Mouse (Mus musculus) midbrain, embryonic 16.5 days (tissue): ENCODE measurements around the gene Cdk14. TPM values are rescaled to one million over a fixed set of nuclear protein-coding genes. Genes with fewer than 3 reads are reported as not detected.

Experiments used
- ATAC-seq: fragments of 200-750 bp; cut with Nextera tagmentation; 2 replicates; pipeline ENCODE4 v1.8.0; 2017; ENCODE audit warnings: moderate TSS enrichment
- H3K27ac ChIP-seq: fragments of 300-500 bp; sonication (generic); 2 replicates; pipeline ENCODE4 v1.5.1; 2014; ENCODE audit warnings: mild to moderate bottlenecking, low read length, mixed read lengths
- H3K27me3 ChIP-seq: fragments of 300-500 bp; sonication (generic); 2 replicates; pipeline ENCODE4 v1.6.1; 2014; ENCODE audit warnings: low read depth, low read length, mixed read lengths; ENCODE audit not compliant: control insufficient read depth, insufficient read depth
- H3K36me3 ChIP-seq: fragments of 300-500 bp; sonication (generic); 2 replicates; pipeline ENCODE4 v1.6.1; 2014; ENCODE audit warnings: mild to moderate bottlenecking, low read length, moderate library complexity, mixed read lengths; ENCODE audit not compliant: control insufficient read depth, insufficient read depth
- H3K4me1 ChIP-seq: fragments of 300-500 bp; sonication (generic); 2 replicates; pipeline ENCODE4 v1.6.1; 2014; ENCODE audit warnings: mild to moderate bottlenecking, low read length, mixed read lengths; ENCODE audit not compliant: control insufficient read depth, insufficient read depth
- H3K4me2 ChIP-seq: fragments of 300-500 bp; sonication (generic); 2 replicates; pipeline ENCODE4 v1.6.1; 2014; ENCODE audit warnings: mild to moderate bottlenecking, low read length, mixed read lengths
- H3K4me3 ChIP-seq: fragments of 300-500 bp; sonication (generic); 2 replicates; pipeline ENCODE4 v1.5.1; 2014; ENCODE audit warnings: low read depth, mild to moderate bottlenecking, low read length, moderate library complexity, mixed read lengths
- H3K9ac ChIP-seq: fragments of 300-500 bp; sonication (generic); 2 replicates; pipeline ENCODE4 v1.6.1; 2014; ENCODE audit warnings: low read depth, low read length, mixed read lengths
- H3K9me3 ChIP-seq: fragments of 300-500 bp; sonication (generic); replicated peaks from 2 replicates; pipeline ENCODE4 v1.6.1; 2014; ENCODE audit warnings: mild to moderate bottlenecking, low read length, mixed read lengths; ENCODE audit not compliant: control insufficient read depth, poor library complexity, severe bottlenecking
- WGBS: fragments of 180-500 bp; shearing (Covaris S2); extraction: QIAGEN DNeasy Blood & Tissue Kit; methylation state at CpG from one replicate; pipeline ENCODE4 v1.1.7; 2014; 5-methylcytosine and 5-hydroxymethylcytosine counted together
- polyA plus RNA-seq: library from polyadenylated mRNA; unstranded; fragments of >200 nt; fragmentation: Nextera tagmentation; extraction: Ambion mirVana; gene quantifications from 2 replicates; pipeline ENCODE4 v1.2.1, GENCODE M21; 2015

Gene Cdk14
- polyA plus RNA-seq, 1 experiment from 2014 or later, result 44.6 TPM

DNA sequence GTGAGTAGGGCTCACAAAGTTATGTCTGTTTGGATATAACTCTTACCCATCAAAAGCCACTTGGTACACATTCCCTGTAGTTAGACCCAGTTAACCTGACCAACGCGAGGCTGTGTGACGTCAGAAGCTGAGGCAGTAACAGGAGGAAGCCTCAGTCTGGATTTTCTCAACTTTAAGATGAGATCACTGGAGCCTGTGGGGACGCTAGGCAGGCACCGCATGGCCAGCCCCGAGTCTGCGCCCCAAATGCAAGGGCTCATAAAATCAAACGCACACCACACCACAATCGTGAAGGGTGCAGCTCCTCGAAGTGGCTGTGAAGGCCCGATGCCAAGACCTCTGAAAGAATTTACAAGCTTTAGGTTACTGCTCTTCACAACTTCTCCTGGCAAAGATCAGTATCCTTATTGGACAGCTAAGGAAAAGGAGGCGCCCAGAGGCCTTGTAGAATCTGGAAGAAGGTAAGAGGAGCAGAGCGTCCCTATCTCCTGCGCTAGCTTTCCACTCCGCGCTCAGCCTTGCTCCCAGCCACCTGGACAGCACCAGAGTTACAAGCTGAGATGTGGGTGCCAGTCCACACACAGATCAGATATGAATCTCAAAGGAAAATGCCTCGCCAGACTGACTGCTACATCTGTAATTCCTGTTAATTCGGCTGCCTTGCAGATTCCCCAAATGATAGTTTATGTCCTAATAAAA, 61.9 kb downstream of the Cdk14 start:
- Histone ChIP-seq H3K27me3 (no peaks in the 10 kb centered on the region), H3K9me3 (no peaks in the 10 kb centered on the region), H3K4me3 (no peak overlapping the region), H3K36me3 (no peaks in the 10 kb centered on the region), H3K4me1 (no peaks in the 10 kb centered on the region), H3K4me2 (no peak overlapping the region), H3K27ac (no peak overlapping the region), H3K9ac (no peak overlapping the region)
- ATAC-seq, result no peak
- 92% methylated on average over 18 of the region's 18 CpGs for WGBS

- Histone ChIP-seq H3K4me3 (no peak overlapping the region), H3K36me3 (no peaks in the 10 kb centered on the region), H3K9ac (no peak overlapping the region), H3K4me2 (no peak overlapping the region), H3K27ac (no peak overlapping the region), H3K27me3 (no peaks in the 10 kb centered on the region), H3K4me1 (no peaks in the 10 kb centered on the region), H3K9me3 (no peaks in the 10 kb centered on the region)
- ATAC-seq, result no peak
- WGBS, result 45% methylated on average over 5 of the region's 5 CpGs
Measured at GRCm38 (mm10) chr5:5354684-5355368, 65.3 kb downstream of the Cdk14 start.

GRCm38 (mm10) chr5:5353946-5354345, 66.2 kb downstream of the Cdk14 start:
- Histone ChIP-seq H3K9me3 (no peaks in the 10 kb centered on the region), H3K4me3 (no peak overlapping the region), H3K4me2 (no peak overlapping the region), H3K27ac (no peak overlapping the region), H3K36me3 (no peaks in the 10 kb centered on the region), H3K9ac (no peak overlapping the region), H3K4me1 (no peaks in the 10 kb centered on the region), H3K27me3 (no peaks in the 10 kb centered on the region)
- 27% methylated on average over 1 of the region's 1 CpGs for WGBS
- ATAC-seq, result no peak

GRCm38 (mm10) chr5:5344646-5345045, 75.5 kb downstream of the Cdk14 start:
- no peak for ATAC-seq
- no peak overlapping the region for H3K9ac ChIP-seq
- H3K4me1 ChIP-seq, result peaks cover 13% of the 10 kb centered on the region
- no peaks in the 10 kb centered on the region for H3K36me3 ChIP-seq
- no peaks in the 10 kb centered on the region for H3K9me3 ChIP-seq
- WGBS, result 90% methylated on average over 5 of the region's 5 CpGs
- H3K4me2 ChIP-seq, result no peak overlapping the region
- H3K27me3 ChIP-seq, result no peaks in the 10 kb centered on the region
- no peak overlapping the region for H3K4me3 ChIP-seq
- H3K27ac ChIP-seq, result no peak overlapping the region

GRCm38 (mm10) chr5:5343741-5344140, 76.4 kb downstream of the Cdk14 start:
- ATAC-seq, result no peak
- Histone ChIP-seq H3K4me2 (no peak overlapping the region), H3K27me3 (no peaks in the 10 kb centered on the region), H3K27ac (peak overlapping the region; percentile 17; the same call in 1 of the 2 replicates), H3K4me1 (peaks cover 13% of the 10 kb centered on the region), H3K4me3 (no peak overlapping the region), H3K9ac (no peak overlapping the region), H3K36me3 (no peaks in the 10 kb centered on the region), H3K9me3 (no peaks in the 10 kb centered on the region)
- WGBS, result 90% methylated on average over 2 of the region's 2 CpGs

DNA sequence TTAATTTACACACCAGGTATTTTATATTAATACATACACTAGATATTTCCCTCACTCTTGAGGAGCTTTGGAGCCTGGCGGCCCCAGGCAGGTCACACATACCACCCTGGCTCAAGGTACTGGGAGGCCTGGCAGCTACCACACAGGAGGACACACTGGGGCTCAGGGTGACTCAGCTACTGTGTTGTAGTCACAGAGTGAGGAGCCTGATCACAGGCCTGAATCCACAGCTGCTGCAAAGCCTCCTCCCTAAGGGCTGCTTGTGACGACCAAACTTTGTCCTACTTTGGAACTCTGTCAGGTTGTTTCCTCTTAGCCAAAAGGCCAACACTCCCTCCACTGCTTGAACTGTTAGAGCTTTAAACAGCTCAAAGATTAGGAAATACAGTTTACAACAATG, 76.8 kb downstream of the Cdk14 start:
- Histone ChIP-seq H3K9ac (no peak overlapping the region), H3K4me3 (no peak overlapping the region), H3K27me3 (no peaks in the 10 kb centered on the region), H3K4me1 (peaks cover 13% of the 10 kb centered on the region), H3K9me3 (no peaks in the 10 kb centered on the region), H3K27ac (peak overlapping the region; percentile 17), H3K36me3 (no peaks in the 10 kb centered on the region), H3K4me2 (no peak overlapping the region)
- 42% methylated on average over 2 of the region's 2 CpGs for WGBS
- ATAC-seq, result peak; percentile 75; the same call in 1 of the 2 replicates

DNA sequence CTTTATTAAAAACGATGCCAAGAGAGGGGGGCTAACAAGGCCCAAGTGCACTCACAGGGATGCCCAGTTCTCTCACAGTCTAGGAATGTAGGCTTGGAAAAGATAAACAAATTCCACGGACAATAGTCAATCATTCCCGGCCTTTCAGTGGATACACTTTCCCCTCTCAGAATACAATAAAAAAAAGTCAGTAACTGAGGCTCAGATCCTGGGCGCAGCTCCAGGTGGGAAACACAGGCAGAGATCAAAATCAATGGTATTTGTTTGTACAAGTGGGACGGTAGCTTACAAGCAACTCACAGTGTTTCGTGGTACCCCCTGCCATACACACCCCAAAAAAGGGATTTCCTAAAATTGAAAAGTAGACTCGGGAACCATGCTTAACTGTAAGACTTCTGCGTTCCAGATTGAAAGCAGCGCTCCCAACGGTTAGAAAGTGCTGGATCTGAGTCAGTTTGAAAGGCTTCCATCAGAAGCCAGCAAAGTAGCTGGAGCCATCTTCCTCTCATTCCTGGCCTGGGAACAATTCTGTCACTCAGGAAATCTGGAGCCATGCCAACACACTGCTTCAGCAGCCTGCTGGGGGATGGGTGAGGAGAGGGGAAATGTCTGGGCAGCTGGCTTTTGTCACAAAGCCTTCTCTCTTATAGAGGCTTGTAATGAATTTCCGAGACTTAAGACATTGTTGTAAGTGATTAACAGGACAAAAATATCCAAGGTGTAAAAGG, 77.5 kb downstream of the Cdk14 start:
- ATAC-seq, result peak; percentile 87
- no peaks in the 10 kb centered on the region for H3K9me3 ChIP-seq
- H3K9ac ChIP-seq, result no peak overlapping the region
- peaks cover 13% of the 10 kb centered on the region for H3K4me1 ChIP-seq
- WGBS, result 28% methylated on average over 11 of the region's 11 CpGs
- H3K36me3 ChIP-seq, result no peaks in the 10 kb centered on the region
- H3K4me3 ChIP-seq, result no peak overlapping the region
- H3K27me3 ChIP-seq, result no peaks in the 10 kb centered on the region
- H3K27ac ChIP-seq, result peak overlapping the region; percentile 71
- H3K4me2 ChIP-seq, result no peak overlapping the region

DNA sequence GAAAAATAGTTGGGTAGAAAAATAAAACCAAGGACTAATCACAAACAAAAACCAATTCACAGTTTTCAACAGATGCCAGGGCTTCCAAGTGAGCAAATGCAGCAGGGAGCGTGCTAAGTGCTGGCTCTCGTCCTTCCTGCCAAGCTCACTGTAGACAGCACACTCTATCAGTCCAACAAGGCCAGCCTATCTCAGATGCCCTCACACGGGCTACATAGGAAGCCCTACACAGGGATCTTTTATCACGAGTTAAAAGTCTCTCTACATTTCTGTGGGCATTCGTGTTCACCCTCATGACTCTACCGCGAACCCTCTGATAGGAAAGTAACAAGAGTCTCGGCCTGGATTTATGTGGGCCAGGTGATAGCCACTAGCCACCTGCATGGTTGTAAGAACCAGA, 78.5 kb downstream of the Cdk14 start:
- H3K27me3 ChIP-seq, result no peaks in the 10 kb centered on the region
- H3K36me3 ChIP-seq, result no peaks in the 10 kb centered on the region
- H3K4me1 ChIP-seq, result peaks cover 13% of the 10 kb centered on the region
- no peak for ATAC-seq
- no peak overlapping the region for H3K4me3 ChIP-seq
- H3K9ac ChIP-seq, result no peak overlapping the region
- 82% methylated on average over 8 of the region's 8 CpGs for WGBS
- no peaks in the 10 kb centered on the region for H3K9me3 ChIP-seq
- H3K4me2 ChIP-seq, result no peak overlapping the region
- H3K27ac ChIP-seq, result no peak overlapping the region

DNA sequence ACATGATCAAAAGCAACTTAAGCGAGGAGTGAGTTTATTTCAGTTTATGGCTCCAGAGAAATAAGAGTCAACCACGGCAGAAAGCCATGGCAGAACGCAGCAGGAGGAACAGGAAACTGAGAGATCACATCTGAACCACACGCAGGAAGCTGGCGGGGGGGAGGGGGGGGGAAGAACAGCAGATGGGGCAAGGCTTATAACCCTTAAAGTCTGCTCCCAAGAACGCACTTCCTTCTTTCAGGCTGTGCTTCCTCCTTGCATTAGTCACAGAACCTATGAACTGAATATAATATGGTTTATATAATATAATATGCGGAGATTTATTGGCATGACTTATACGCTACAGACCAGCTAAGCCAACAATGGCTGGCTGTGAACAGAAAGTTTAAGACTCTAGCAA, 86.2 kb downstream of the Cdk14 start:
- H3K4me2 ChIP-seq, result no peak overlapping the region
- no peaks in the 10 kb centered on the region for H3K27me3 ChIP-seq
- H3K9me3 ChIP-seq, result no peaks in the 10 kb centered on the region
- H3K36me3 ChIP-seq, result no peaks in the 10 kb centered on the region
- no peaks in the 10 kb centered on the region for H3K4me1 ChIP-seq
- WGBS, result 93% methylated on average over 8 of the region's 8 CpGs
- H3K9ac ChIP-seq, result no peak overlapping the region
- ATAC-seq, result no peak
- no peak overlapping the region for H3K27ac ChIP-seq
- H3K4me3 ChIP-seq, result no peak overlapping the region
